Mouse (Mus musculus) midbrain, postnatal 0 days (tissue): Measurements from ENCODE around the gene Grip1. TPM values are rescaled to one million over a fixed set of nuclear protein-coding genes. Genes with fewer than 3 reads are reported as not detected.
A peak's percentile ranks its signal among the peaks of the same experiment; 100 is the strongest.

Experiments used
- ATAC-seq: fragments of 200-750 bp; cut with Nextera tagmentation; 2 replicates; pipeline ENCODE4 v1.8.0; 2017; ENCODE audit warnings: moderate number of reproducible peaks, mild to moderate bottlenecking, moderate TSS enrichment, moderate library complexity; ENCODE audit not compliant: low FRiP score
- DNase-seq: peaks from one replicate; pipeline ENCODE4 v3.0.0-alpha.2; 2015; ENCODE audit warnings: low spot score
- H3K27ac ChIP-seq: fragments of 300-500 bp; sonication (generic); 2 replicates; pipeline ENCODE4 v1.5.1; 2014; ENCODE audit warnings: low read depth, mild to moderate bottlenecking, low read length, mixed read lengths
- H3K27me3 ChIP-seq: fragments of 300-500 bp; sonication (generic); 2 replicates; pipeline ENCODE4 v1.6.1; 2014; ENCODE audit warnings: low read length, control low read depth, mixed read lengths; ENCODE audit not compliant: insufficient read depth
- H3K36me3 ChIP-seq: fragments of 300-500 bp; sonication (generic); 2 replicates; pipeline ENCODE4 v1.6.1; 2014; ENCODE audit warnings: low read length, control low read depth, mixed read lengths; ENCODE audit not compliant: insufficient read depth
- H3K4me1 ChIP-seq: fragments of 300-500 bp; sonication (generic); 2 replicates; pipeline ENCODE4 v1.6.1; 2014; ENCODE audit warnings: mild to moderate bottlenecking, control low read depth, antibody characterized with exemption, low read length, mixed read lengths; ENCODE audit not compliant: insufficient read depth
- H3K4me2 ChIP-seq: fragments of 300-500 bp; sonication (generic); 2 replicates; pipeline ENCODE4 v1.6.1; 2014; ENCODE audit warnings: low read depth, mild to moderate bottlenecking, low read length, mixed read lengths; ENCODE audit not compliant: poor library complexity, severe bottlenecking
- H3K4me3 ChIP-seq: fragments of 300-500 bp; sonication (generic); 2 replicates; pipeline ENCODE4 v1.5.1; 2014; ENCODE audit warnings: low read depth, mild to moderate bottlenecking, low read length, moderate library complexity
- H3K9ac ChIP-seq: fragments of 300-500 bp; sonication (generic); replicated peaks from 2 replicates; pipeline ENCODE4 v1.6.1; 2014; ENCODE audit warnings: mild to moderate bottlenecking, low read length, moderate library complexity, mixed read lengths; ENCODE audit not compliant: poor library complexity, severe bottlenecking
- H3K9me3 ChIP-seq: fragments of 300-500 bp; sonication (generic); 2 replicates; pipeline ENCODE4 v1.6.1; 2016; ENCODE audit warnings: low read length, control low read depth
- CTCF ChIP-seq: IDR thresholded peaks from 2 replicates; pipeline ENCODE4 v1.5.1; 2016; ENCODE audit warnings: antibody characterized with exemption, mild to moderate bottlenecking
- WGBS: fragments of 180-500 bp; shearing (Covaris S2); extraction: QIAGEN DNeasy Blood & Tissue Kit; methylation state at CpG from one replicate; pipeline ENCODE4 v1.1.7; 2014; 5-methylcytosine and 5-hydroxymethylcytosine counted together
- polyA plus RNA-seq: library from polyadenylated mRNA; unstranded; fragments of >200 nt; fragmentation: Nextera tagmentation; extraction: Ambion mirVana; gene quantifications from 2 replicates; pipeline ENCODE4 v1.2.1, GENCODE M21; 2015
- total RNA-seq: library from RNA; depleted of rRNA; stranded (reverse); fragments of >200 nt; gene quantifications from 2 replicates; pipeline ENCODE4 v1.2.3, GENCODE M21; 2014

The Grip1 gene
- total and polyA plus RNA-seq, 2 experiments from 2014 or later, result 14.6 to 35.4 TPM

GRCm38 (mm10) chr10:119463793-119464192 is 10.2 kb downstream of the Grip1 start:
- Histone ChIP-seq H3K9me3 (no peaks in the 10 kb centered on the region), H3K27ac (no peak overlapping the region), H3K4me1 (no peaks in the 10 kb centered on the region), H3K36me3 (no peaks in the 10 kb centered on the region), H3K27me3 (no peaks in the 10 kb centered on the region), H3K4me3 (no peak overlapping the region), H3K9ac (no peak overlapping the region), H3K4me2 (no peak overlapping the region)
- ATAC-seq (no peak), DNase-seq (no peak)
- 83% methylated on average over 7 of the region's 7 CpGs for WGBS
- TF ChIP-seq CTCF, result no peak

GRCm38 (mm10) chr10:119467976-119468375 is 14.3 kb downstream of the Grip1 start:
- H3K9me3 ChIP-seq, result no peaks in the 10 kb centered on the region
- no peak overlapping the region for H3K9ac ChIP-seq
- no peak for DNase-seq
- WGBS, result 95% methylated on average over 18 of the region's 18 CpGs
- no peak overlapping the region for H3K27ac ChIP-seq
- no peaks in the 10 kb centered on the region for H3K4me1 ChIP-seq
- no peak overlapping the region for H3K4me2 ChIP-seq
- no peak for TF ChIP-seq CTCF
- H3K4me3 ChIP-seq, result no peak overlapping the region
- ATAC-seq, result no peak
- no peaks in the 10 kb centered on the region for H3K36me3 ChIP-seq
- H3K27me3 ChIP-seq, result no peaks in the 10 kb centered on the region

- ATAC-seq, result no peak
- no peaks in the 10 kb centered on the region for H3K27me3 ChIP-seq
- no peak overlapping the region for H3K4me2 ChIP-seq
- no peaks in the 10 kb centered on the region for H3K36me3 ChIP-seq
- no peak overlapping the region for H3K27ac ChIP-seq
- no peak overlapping the region for H3K4me3 ChIP-seq
- no peak for TF ChIP-seq CTCF
- 97% methylated on average over 1 of the region's 1 CpGs for WGBS
- H3K9me3 ChIP-seq, result no peaks in the 10 kb centered on the region
- no peak for DNase-seq
- H3K4me1 ChIP-seq, result no peaks in the 10 kb centered on the region
- H3K9ac ChIP-seq, result no peak overlapping the region
Observed at GRCm38 (mm10) chr10:119470096-119470495, 16.5 kb downstream of the Grip1 start.

- no peak overlapping the region for H3K27ac ChIP-seq
- TF ChIP-seq CTCF, result no peak
- no peak overlapping the region for H3K4me3 ChIP-seq
- WGBS, result 85% methylated on average over 9 of the region's 9 CpGs
- H3K9me3 ChIP-seq, result no peaks in the 10 kb centered on the region
- ATAC-seq (no peak), DNase-seq (no peak)
- no peak overlapping the region for H3K4me2 ChIP-seq
- H3K9ac ChIP-seq, result no peak overlapping the region
- H3K4me1 ChIP-seq, result no peaks in the 10 kb centered on the region
- H3K36me3 ChIP-seq, result no peaks in the 10 kb centered on the region
- H3K27me3 ChIP-seq, result no peaks in the 10 kb centered on the region
Observed at GRCm38 (mm10) chr10:119475166-119475565, 21.5 kb downstream of the Grip1 start.

- TF ChIP-seq CTCF, result no peak
- Histone ChIP-seq H3K9ac (no peak overlapping the region), H3K36me3 (no peaks in the 10 kb centered on the region), H3K27ac (no peak overlapping the region), H3K9me3 (no peaks in the 10 kb centered on the region), H3K27me3 (no peaks in the 10 kb centered on the region), H3K4me2 (no peak overlapping the region), H3K4me1 (0 out of 2 replicates have a peak, but pooled peaks cover 2% of the 10 kb centered on the region), H3K4me3 (no peak overlapping the region)
- ATAC-seq (peak; percentile 34; the same call in 1 of the 2 replicates), DNase-seq (peak; percentile 74)
- 88% methylated on average over 8 of the region's 8 CpGs for WGBS
Observed at GRCm38 (mm10) chr10:119477661-119478060, 24.0 kb downstream of the Grip1 start.

GRCm38 (mm10) chr10:119483068-119483705 is 29.6 kb downstream of the Grip1 start:
- no peak for ATAC-seq
- Histone ChIP-seq H3K27ac (no peak overlapping the region), H3K4me3 (no peak overlapping the region), H3K4me2 (no peak overlapping the region), H3K4me1 (0 out of 2 replicates have a peak, but pooled peaks cover 7% of the 10 kb centered on the region), H3K27me3 (no peaks in the 10 kb centered on the region), H3K9me3 (no peaks in the 10 kb centered on the region), H3K36me3 (no peaks in the 10 kb centered on the region), H3K9ac (no peak overlapping the region)
- TF ChIP-seq CTCF, result no peak
- 46% methylated on average over 17 of the region's 17 CpGs for WGBS
- DNase-seq, result no peak
